Mouse (Mus musculus) neural tube, embryonic 15.5 days (tissue): Measurements from ENCODE around the gene Rnf214. TPM values are rescaled to one million over a fixed set of nuclear protein-coding genes. Genes with fewer than 3 reads are reported as not detected.

ENCODE experiments used
- ATAC-seq: fragments of 200-750 bp; cut with Nextera tagmentation; 2 replicates; pipeline ENCODE4 v1.8.0; 2017; ENCODE audit warnings: mild to moderate bottlenecking, moderate TSS enrichment, moderate library complexity; ENCODE audit not compliant: low FRiP score
- H3K27ac ChIP-seq: fragments of 300-500 bp; sonication (generic); replicated peaks from 2 replicates; pipeline ENCODE4 v1.5.1; 2015; ENCODE audit warnings: mild to moderate bottlenecking, inconsistent platforms
- H3K27me3 ChIP-seq: fragments of 300-500 bp; sonication (generic); replicated peaks from 2 replicates; pipeline ENCODE4 v1.6.1; 2015; ENCODE audit warnings: inconsistent platforms
- H3K36me3 ChIP-seq: fragments of 300-500 bp; sonication (generic); 2 replicates; pipeline ENCODE4 v1.6.1; 2015; ENCODE audit warnings: inconsistent platforms
- H3K4me1 ChIP-seq: fragments of 300-500 bp; sonication (generic); 2 replicates; pipeline ENCODE4 v1.6.1; 2015; ENCODE audit warnings: inconsistent platforms
- H3K4me2 ChIP-seq: fragments of 300-500 bp; sonication (generic); 2 replicates; pipeline ENCODE4 v1.6.1; 2015; ENCODE audit warnings: inconsistent platforms, mild to moderate bottlenecking, moderate library complexity
- H3K4me3 ChIP-seq: fragments of 300-500 bp; sonication (generic); replicated peaks from 2 replicates; pipeline ENCODE4 v1.5.1; 2015; ENCODE audit warnings: mild to moderate bottlenecking, inconsistent platforms
- H3K9ac ChIP-seq: fragments of 300-500 bp; sonication (generic); replicated peaks from 2 replicates; pipeline ENCODE4 v1.6.1; 2015; ENCODE audit warnings: mild to moderate bottlenecking, inconsistent platforms
- H3K9me3 ChIP-seq: fragments of 300-500 bp; sonication (generic); replicated peaks from 2 replicates; pipeline ENCODE4 v1.6.1; 2016; ENCODE audit warnings: inconsistent platforms
- WGBS: fragments of 180-500 bp; shearing (Covaris S2); methylation state at CpG from one replicate; pipeline ENCODE4 v1.1.7; 2015; ENCODE audit warnings: mixed read lengths; 5-methylcytosine and 5-hydroxymethylcytosine counted together
- polyA plus RNA-seq: library from polyadenylated mRNA; unstranded; fragments of >200 nt; fragmentation: Nextera tagmentation; extraction: Ambion mirVana; gene quantifications from 2 replicates; pipeline ENCODE4 v1.2.1, GENCODE M21; 2015

The Rnf214 gene
- polyA plus RNA-seq, 1 experiment from 2014 or later = 83.6 TPM

DNA sequence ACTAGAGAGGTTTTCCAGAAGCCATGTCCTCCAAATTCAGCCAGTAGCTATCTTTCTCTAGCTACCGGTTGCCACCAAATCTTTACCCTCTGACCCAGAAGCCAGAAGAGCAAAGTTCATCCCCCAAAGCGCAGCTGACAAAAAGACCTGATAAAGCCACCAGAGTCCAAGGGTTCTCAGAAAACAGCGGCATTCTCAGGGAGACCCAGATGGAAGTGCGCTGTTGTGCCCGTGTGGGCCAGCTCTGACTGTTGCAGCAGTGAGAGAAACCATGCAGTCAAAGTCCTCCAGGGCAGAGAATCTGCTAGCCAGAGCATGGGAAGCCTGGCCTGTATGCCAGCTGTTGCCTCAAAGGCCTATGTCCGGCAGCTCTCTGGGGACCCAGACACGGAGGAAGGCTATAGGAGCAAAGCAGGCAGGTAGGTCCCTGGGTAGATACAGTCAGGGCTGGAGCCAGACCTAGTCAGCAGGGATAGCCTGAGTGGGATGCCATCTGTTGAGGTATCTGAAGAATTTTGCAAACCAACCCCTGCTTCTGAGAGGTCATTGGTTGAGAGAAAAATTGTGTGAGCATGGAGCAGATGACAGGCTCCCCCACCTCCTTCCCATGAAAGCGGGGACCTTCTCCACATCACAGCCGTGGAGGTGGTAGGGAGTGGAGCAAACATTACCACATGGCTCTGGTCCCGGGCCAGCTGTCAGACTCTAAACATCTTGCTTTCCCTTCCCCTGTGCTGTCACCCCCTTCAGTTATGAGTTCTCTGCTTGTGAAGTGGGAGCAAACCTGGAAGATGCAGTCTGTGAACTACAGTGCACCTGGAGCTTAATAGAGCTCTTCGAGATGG is 26.1 kb upstream of the Rnf214 start:
- H3K4me2 ChIP-seq = no peak overlapping the region
- 0 out of 2 replicates have a peak, but pooled peaks cover 6% of the 10 kb centered on the region for H3K27me3 ChIP-seq
- no peaks in the 10 kb centered on the region for H3K9me3 ChIP-seq
- H3K4me1 ChIP-seq = peaks cover 14% of the 10 kb centered on the region
- H3K27ac ChIP-seq = no peak overlapping the region
- no peak overlapping the region for H3K9ac ChIP-seq
- no peak overlapping the region for H3K4me3 ChIP-seq
- H3K36me3 ChIP-seq = peaks cover 34% of the 10 kb centered on the region
- ATAC-seq = no peak
- 81% methylated on average over 11 of the region's 11 CpGs for WGBS

DNA sequence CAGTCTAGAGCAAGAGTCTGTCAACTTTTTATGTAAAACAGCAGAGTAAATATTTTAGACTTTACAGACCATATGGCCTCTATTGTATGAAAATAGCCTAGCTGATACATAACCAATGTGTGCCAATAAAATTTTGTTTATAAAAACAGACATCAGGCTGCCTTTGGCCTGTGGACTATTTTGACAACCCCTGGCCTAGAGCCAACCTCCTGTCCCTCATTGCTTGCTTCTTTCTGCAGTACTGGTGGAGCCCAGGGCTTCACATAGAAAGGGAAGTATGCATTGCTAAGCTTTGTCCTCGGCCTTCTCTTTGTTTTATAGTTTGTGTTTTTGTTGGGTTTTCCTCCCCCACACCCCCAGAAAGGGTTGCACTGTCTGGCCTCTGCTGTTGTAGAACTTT is 25.2 kb upstream of the Rnf214 start:
- Histone ChIP-seq H3K9me3 (no peaks in the 10 kb centered on the region), H3K27ac (no peak overlapping the region), H3K4me3 (no peak overlapping the region), H3K4me2 (no peak overlapping the region), H3K4me1 (peaks cover 14% of the 10 kb centered on the region), H3K27me3 (0 out of 2 replicates have a peak, but pooled peaks cover 6% of the 10 kb centered on the region), H3K9ac (no peak overlapping the region), H3K36me3 (peaks cover 42% of the 10 kb centered on the region)
- 58% methylated on average over 1 of the region's 1 CpGs for WGBS
- ATAC-seq = no peak

DNA sequence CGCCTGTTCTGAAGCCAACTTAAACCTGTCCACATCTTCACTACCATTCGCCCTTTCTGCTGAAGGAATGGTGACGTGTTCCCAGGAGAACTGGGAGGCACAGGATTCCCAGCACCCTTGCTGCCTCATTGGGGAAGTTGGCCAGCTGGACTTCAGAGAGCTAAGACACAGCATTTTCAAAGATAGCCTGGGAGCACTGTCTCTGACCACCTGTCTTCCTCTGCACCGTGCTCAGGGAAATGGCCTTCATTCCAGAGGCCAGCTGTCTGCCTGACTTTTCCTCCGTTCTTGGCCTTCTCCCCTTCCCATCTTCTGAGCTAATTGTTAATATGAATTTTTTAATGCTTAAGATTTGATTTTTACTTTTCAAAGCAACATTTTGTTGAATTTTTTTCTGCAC is 22.6 kb upstream of the Rnf214 start:
- H3K4me2 ChIP-seq = no peak overlapping the region
- no peaks in the 10 kb centered on the region for H3K27me3 ChIP-seq
- H3K36me3 ChIP-seq = peaks cover 63% of the 10 kb centered on the region
- no peak overlapping the region for H3K27ac ChIP-seq
- no peak overlapping the region for H3K4me3 ChIP-seq
- H3K9me3 ChIP-seq = no peaks in the 10 kb centered on the region
- no peak for ATAC-seq
- 0 out of 2 replicates have a peak, but pooled peaks cover 3% of the 10 kb centered on the region for H3K4me1 ChIP-seq
- H3K9ac ChIP-seq = no peak overlapping the region
- WGBS = 90% methylated on average over 5 of the region's 5 CpGs

DNA sequence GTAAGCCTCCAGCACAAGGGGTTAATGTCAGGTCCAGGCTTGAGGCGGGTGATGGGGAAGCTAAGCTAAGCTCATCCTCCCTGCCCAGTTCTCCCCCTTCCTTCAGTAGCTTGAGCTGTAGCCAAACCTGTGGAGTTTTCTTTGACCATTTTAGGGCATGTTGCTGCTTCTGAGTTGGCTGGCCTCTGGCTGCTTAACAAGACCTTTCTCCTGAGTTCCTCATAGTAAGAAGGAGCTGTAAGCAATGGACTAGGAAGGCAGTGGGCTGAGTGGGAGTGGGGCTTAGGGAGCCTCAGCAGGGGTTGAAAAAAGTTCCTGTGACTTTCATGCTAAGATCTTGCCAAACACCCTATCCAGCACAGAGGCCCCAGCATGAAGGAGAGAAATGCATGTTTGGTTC is 13.2 kb upstream of the Rnf214 start:
- H3K9me3 ChIP-seq = no peaks in the 10 kb centered on the region
- H3K27ac ChIP-seq = no peak overlapping the region
- no peak overlapping the region for H3K9ac ChIP-seq
- no peaks in the 10 kb centered on the region for H3K27me3 ChIP-seq
- peaks cover 11% of the 10 kb centered on the region for H3K4me1 ChIP-seq
- peaks cover 77% of the 10 kb centered on the region for H3K36me3 ChIP-seq
- 75% methylated on average over 1 of the region's 1 CpGs for WGBS
- no peak overlapping the region for H3K4me2 ChIP-seq
- ATAC-seq = no peak
- no peak overlapping the region for H3K4me3 ChIP-seq

DNA sequence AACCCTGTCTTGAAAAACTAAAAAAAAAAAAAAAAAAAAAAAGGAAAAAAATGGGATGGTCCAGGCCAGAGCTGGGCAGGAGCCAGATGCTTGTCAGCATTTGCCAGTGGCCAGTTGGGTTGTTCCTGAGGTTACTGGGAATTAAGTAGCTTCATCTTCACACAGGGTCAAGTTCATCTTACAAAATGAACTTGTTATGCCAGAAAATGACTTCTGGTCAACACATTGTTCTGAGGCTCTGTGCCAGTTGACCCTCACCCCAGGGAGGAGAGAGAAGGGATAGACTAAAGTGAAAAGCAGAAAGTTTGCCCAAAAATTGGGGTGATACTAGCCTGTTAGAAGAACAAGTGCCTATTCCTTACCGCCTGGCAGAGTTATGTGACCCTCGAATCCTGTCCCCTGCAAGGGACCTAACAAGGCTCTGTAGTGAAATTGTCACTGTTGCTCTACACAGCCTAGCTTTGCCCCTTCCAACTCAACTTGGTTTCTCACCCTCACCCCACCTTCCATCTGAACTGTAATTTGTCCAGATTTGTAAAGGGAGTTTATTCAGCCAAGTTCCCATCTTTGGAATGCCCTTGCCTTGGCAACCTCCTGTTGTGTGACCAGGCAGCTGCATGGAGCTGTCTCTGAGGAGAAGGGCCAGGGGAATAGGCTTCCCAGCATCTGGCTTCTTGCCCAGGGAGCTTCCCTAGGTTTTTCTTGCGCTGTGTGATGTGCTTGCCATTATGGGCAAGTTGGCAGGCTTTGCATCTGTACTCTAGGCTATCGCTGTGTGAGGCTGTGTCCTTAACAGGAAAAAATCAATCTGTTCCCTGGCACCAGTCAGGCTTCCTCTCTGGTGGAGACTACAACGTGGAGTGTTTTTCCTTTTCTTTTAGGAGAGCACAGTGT is 10.6 kb upstream of the Rnf214 start:
- no peak overlapping the region for H3K4me3 ChIP-seq
- ATAC-seq = peak; percentile 91
- H3K36me3 ChIP-seq = peaks cover 82% of the 10 kb centered on the region
- WGBS = 55% methylated on average over 5 of the region's 5 CpGs
- H3K4me2 ChIP-seq = no peak overlapping the region
- no peaks in the 10 kb centered on the region for H3K27me3 ChIP-seq
- H3K9me3 ChIP-seq = no peaks in the 10 kb centered on the region
- no peak overlapping the region for H3K9ac ChIP-seq
- peaks cover 11% of the 10 kb centered on the region for H3K4me1 ChIP-seq
- peak overlapping the region; percentile 77 for H3K27ac ChIP-seq

DNA sequence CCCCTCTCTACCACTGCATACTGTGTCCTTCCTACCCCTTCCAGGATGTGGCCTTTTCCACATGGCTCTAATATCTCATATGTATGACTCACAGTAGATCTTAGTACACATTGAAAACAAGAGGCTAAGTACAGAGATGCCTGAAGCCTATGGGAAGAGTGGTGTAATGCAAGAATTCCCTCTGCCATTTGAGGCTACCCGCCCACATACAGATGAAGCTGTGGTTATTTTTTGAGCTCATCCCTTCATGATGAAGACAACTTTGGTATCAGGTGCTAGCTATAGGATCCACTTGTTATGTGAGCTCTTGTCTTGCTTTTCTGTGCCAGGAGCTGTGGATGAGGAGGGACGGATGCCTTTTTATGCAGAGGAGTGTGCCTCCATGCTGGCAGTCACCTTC is 8.9 kb upstream of the Rnf214 start:
- Histone ChIP-seq H3K9me3 (no peaks in the 10 kb centered on the region), H3K27me3 (no peaks in the 10 kb centered on the region), H3K4me1 (peaks cover 11% of the 10 kb centered on the region), H3K27ac (no peak overlapping the region), H3K4me2 (no peak overlapping the region), H3K9ac (no peak overlapping the region), H3K36me3 (peaks cover 84% of the 10 kb centered on the region), H3K4me3 (no peak overlapping the region)
- no peak for ATAC-seq
- 92% methylated on average over 2 of the region's 2 CpGs for WGBS

DNA sequence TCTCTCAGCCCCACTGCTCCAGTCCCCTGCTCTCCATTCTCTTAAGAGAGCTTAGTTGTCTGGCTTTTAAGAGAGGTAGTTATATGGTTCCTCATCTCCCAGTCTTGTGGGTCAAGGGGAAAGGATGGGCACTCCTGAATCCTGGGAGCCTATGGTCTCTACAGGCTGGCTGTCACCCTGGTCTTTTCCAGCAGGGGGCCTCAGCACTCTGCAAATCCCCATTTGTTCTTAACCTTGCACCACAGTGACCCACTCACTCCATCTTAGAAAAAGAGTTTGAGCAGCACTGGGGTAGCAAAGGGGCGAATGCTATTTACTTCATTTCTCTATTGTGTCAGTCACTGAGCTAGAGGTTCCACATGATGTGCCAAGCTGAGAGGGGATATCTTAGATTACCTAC is 5.0 kb upstream of the Rnf214 start:
- H3K27me3 ChIP-seq = no peaks in the 10 kb centered on the region
- no peak overlapping the region for H3K9ac ChIP-seq
- H3K4me3 ChIP-seq = no peak overlapping the region
- whole genome bisulfite sequencing = 81% methylated on average over 1 of the region's 1 CpGs
- no peak for ATAC-seq
- no peaks in the 10 kb centered on the region for H3K9me3 ChIP-seq
- peaks cover 18% of the 10 kb centered on the region for H3K4me1 ChIP-seq
- peaks cover 73% of the 10 kb centered on the region for H3K36me3 ChIP-seq
- H3K4me2 ChIP-seq = no peak overlapping the region
- no peak overlapping the region for H3K27ac ChIP-seq

DNA sequence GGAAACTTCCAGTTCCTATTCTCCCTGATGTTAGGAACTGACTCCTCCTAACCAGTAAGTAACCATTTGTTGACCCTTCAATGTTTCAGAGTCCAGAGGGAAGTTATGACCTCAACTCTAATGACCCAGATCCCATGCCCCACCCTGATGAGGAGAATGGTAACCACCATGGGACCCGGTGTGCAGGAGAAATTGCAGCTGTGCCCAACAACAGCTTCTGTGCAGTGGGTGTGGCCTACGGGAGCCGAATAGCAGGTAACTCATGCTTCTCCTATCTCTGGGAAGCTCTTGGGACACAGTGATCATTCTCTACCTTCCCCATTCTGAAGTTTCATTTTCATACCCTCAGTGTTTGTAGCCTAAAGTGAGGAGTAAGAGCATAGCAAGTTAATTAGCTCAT is 4.3 kb upstream of the Rnf214 start:
- no peaks in the 10 kb centered on the region for H3K27me3 ChIP-seq
- H3K9ac ChIP-seq = no peak overlapping the region
- no peaks in the 10 kb centered on the region for H3K9me3 ChIP-seq
- peaks cover 72% of the 10 kb centered on the region for H3K36me3 ChIP-seq
- H3K4me3 ChIP-seq = no peak overlapping the region
- no peak overlapping the region for H3K4me2 ChIP-seq
- H3K27ac ChIP-seq = no peak overlapping the region
- peaks cover 18% of the 10 kb centered on the region for H3K4me1 ChIP-seq
- no peak for ATAC-seq
- WGBS = 95% methylated on average over 3 of the region's 3 CpGs

DNA sequence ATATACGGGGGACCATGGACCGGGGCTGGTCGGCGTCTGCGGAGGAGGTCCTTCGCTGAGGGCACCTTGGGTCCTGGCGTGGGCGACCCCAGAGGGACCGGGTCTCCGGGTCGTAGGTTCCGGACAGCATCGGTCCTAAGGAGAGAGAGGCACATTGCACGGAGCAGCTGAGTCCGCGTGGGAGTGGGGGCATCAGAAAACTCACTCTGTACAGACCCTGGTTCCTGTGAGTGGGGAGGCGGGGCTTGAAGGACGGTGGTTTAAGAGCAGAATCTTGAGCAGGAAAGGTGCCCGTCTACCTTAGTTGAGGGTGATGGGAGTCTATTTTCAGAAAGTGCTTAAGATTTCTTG is 342 bp upstream of the Rnf214 start:
- H3K9ac ChIP-seq = peak overlapping the region; percentile 98
- peak; percentile 36 for ATAC-seq
- H3K27ac ChIP-seq = peak overlapping the region; percentile 98
- H3K9me3 ChIP-seq = no peaks in the 10 kb centered on the region
- peaks cover 39% of the 10 kb centered on the region for H3K36me3 ChIP-seq
- WGBS = 0% methylated on average over 19 of the region's 19 CpGs
- H3K27me3 ChIP-seq = no peaks in the 10 kb centered on the region
- H3K4me1 ChIP-seq = peaks cover 31% of the 10 kb centered on the region
- peak overlapping the region; percentile 74 for H3K4me2 ChIP-seq
- peak overlapping the region; percentile 87 for H3K4me3 ChIP-seq

DNA sequence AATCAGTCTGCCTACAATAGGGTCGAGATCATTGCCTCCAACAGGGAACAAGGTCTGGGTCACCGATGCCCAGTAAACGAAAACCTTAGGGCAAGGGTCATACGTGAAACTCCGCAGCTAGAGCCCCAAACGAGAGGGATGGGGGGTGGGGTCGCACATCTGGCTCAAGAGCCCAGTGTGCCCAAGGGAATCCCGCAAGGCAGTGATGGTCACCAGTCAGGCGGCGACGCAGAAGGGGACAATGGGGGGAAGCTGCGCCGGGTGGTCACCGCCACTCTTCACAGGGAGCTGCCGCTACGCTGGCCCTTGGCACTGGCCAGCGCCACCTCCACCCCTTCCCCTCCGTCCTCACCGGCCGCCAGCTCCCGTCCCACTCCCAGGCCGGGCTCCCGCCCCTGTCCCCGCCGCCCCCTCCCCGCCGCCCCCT is 887 bp downstream of the Rnf214 start:
- H3K27me3 ChIP-seq = no peaks in the 10 kb centered on the region
- H3K4me1 ChIP-seq = peaks cover 31% of the 10 kb centered on the region
- peak overlapping the region; percentile 87 for H3K4me3 ChIP-seq
- peak overlapping the region; percentile 98 for H3K9ac ChIP-seq
- ATAC-seq = peak; percentile 36
- under 1% methylated on average over 22 of the region's 27 CpGs for WGBS
- H3K4me2 ChIP-seq = peak overlapping the region; percentile 74
- H3K9me3 ChIP-seq = no peaks in the 10 kb centered on the region
- peaks cover 34% of the 10 kb centered on the region for H3K36me3 ChIP-seq
- peak overlapping the region; percentile 98 for H3K27ac ChIP-seq

DNA sequence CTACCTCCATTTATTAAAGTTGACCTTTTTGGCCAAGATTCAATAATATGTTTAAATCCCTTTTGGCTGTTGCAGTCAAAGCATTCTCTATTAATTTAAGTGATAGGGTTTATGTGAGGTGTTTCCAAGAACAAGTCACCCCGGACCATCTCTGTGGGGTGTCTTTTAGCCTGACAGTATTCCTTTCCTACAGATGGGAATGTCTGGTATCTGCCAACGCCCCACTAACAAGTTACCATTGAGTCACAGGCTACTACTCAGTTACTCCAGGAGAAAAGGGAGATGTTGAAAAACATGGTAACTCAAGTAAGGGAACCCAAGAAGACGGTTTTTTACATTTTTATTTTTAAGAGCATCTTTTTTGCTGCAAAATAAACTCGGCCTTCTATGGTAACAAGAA is 1.5 kb downstream of the Rnf214 start:
- Histone ChIP-seq H3K9ac (peak overlapping the region; percentile 98), H3K4me2 (peak overlapping the region; percentile 74), H3K4me1 (peaks cover 31% of the 10 kb centered on the region), H3K36me3 (peaks cover 34% of the 10 kb centered on the region), H3K27ac (peak overlapping the region; percentile 98; the same call in 1 of the 2 replicates), H3K27me3 (no peaks in the 10 kb centered on the region), H3K4me3 (peak overlapping the region; percentile 87), H3K9me3 (no peaks in the 10 kb centered on the region)
- ATAC-seq = no peak
- WGBS = 56% methylated on average over 4 of the region's 4 CpGs

DNA sequence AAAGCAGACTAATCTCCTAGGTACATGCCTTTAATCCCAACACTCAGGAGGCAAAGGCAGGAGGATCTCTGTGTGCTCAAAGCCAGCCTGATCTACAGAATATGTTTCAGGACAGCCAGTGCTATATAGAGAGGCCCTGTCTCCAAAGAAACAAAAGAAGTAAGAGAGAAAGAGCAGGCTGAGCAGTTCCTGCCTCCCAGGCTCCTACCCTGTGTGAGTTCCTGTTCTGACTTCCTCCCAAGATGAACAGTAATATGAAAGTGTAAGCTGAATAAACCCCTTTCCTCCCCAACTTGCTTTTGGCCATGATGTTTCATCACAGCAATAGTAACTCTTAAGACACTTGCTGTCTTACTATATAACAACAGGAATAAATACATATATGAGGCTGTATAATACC is 13.0 kb downstream of the Rnf214 start:
- Histone ChIP-seq H3K4me3 (no peak overlapping the region), H3K4me2 (no peak overlapping the region), H3K4me1 (no peaks in the 10 kb centered on the region), H3K9me3 (no peaks in the 10 kb centered on the region), H3K9ac (no peak overlapping the region), H3K27ac (no peak overlapping the region), H3K36me3 (peaks cover 86% of the 10 kb centered on the region), H3K27me3 (no peaks in the 10 kb centered on the region)
- ATAC-seq = no peak
